Mouse (Mus musculus) embryonic facial prominence, embryonic 13.5 days (tissue): ENCODE data around the gene Ccdc181. TPM values are rescaled to one million over a fixed set of nuclear protein-coding genes. Genes with fewer than 3 reads are reported as not detected.

Experiments used
- ATAC-seq: fragments of 200-750 bp; cut with Nextera tagmentation; 2 replicates; pipeline ENCODE4 v1.8.0; 2017; ENCODE audit warnings: low read depth; ENCODE audit not compliant: insufficient number of reproducible peaks, insufficient read depth, low FRiP score, low TSS enrichment
- H3K27ac ChIP-seq: fragments of 300-500 bp; sonication (generic); 2 replicates; pipeline ENCODE4 v1.5.1; 2015; ENCODE audit warnings: moderate library complexity, mild to moderate bottlenecking, inconsistent platforms
- H3K27me3 ChIP-seq: fragments of 300-500 bp; sonication (generic); 2 replicates; pipeline ENCODE4 v1.6.1; 2015; ENCODE audit warnings: mild to moderate bottlenecking, inconsistent platforms
- H3K36me3 ChIP-seq: fragments of 300-500 bp; sonication (generic); 2 replicates; pipeline ENCODE4 v1.6.1; 2015; ENCODE audit warnings: mild to moderate bottlenecking, inconsistent platforms
- H3K4me1 ChIP-seq: fragments of 300-500 bp; sonication (generic); 2 replicates; pipeline ENCODE4 v1.6.1; 2015; ENCODE audit warnings: inconsistent platforms
- H3K4me2 ChIP-seq: fragments of 300-500 bp; sonication (generic); 2 replicates; pipeline ENCODE4 v1.6.1; 2015; ENCODE audit warnings: moderate library complexity, mild to moderate bottlenecking, inconsistent platforms
- H3K4me3 ChIP-seq: fragments of 300-500 bp; sonication (generic); 2 replicates; pipeline ENCODE4 v1.5.1; 2015; ENCODE audit warnings: mild to moderate bottlenecking, inconsistent platforms
- H3K9ac ChIP-seq: fragments of 300-500 bp; sonication (generic); 2 replicates; pipeline ENCODE4 v1.6.1; 2015; ENCODE audit warnings: mild to moderate bottlenecking, inconsistent platforms
- H3K9me3 ChIP-seq: fragments of 300-500 bp; sonication (generic); 2 replicates; pipeline ENCODE4 v1.6.1; 2016; ENCODE audit warnings: inconsistent platforms
- WGBS: fragments of 180-500 bp; shearing (Covaris S2); methylation state at CpG from one replicate; pipeline ENCODE4 v1.1.7; 2015; ENCODE audit warnings: mixed read lengths; 5-methylcytosine and 5-hydroxymethylcytosine counted together
- polyA plus RNA-seq: library from polyadenylated mRNA; unstranded; fragments of >200 nt; fragmentation: Nextera tagmentation; extraction: Ambion mirVana; gene quantifications from 2 replicates; pipeline ENCODE4 v1.2.1, GENCODE M21; 2015

Gene Ccdc181
- polyA plus RNA-seq, 1 experiment from 2014 or later: 6.8 TPM

DNA sequence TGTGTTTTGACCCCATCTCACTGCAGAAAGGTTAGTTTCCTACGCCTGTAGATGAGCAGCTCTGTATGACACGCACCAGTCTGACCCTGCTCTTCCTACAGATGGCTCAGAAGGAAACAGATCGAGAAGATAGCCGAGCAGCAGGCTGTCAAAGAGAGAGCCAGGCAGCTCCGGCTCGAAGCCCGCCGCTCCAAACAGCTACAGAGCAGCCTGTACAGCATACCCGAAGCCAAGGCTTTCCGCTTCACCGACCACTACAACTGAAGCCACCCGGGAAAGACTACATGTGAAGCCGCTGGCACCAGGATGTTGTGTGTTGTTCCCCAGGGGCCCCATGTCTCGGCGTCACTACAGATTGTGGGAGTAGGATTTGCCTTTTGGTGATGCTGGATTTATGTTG is 12.0 kb downstream of the Ccdc181 start:
- H3K27me3 ChIP-seq: no peaks in the 10 kb centered on the region
- H3K36me3 ChIP-seq: peaks cover 17% of the 10 kb centered on the region
- no peak overlapping the region for H3K4me2 ChIP-seq
- no peak overlapping the region for H3K27ac ChIP-seq
- no peak overlapping the region for H3K4me3 ChIP-seq
- H3K9ac ChIP-seq: no peak overlapping the region
- no peaks in the 10 kb centered on the region for H3K4me1 ChIP-seq
- no peak for ATAC-seq
- WGBS: 54% methylated on average over 15 of the region's 15 CpGs
- H3K9me3 ChIP-seq: no peaks in the 10 kb centered on the region

GRCm38 (mm10) chr1:164292040-164292439 is 16.7 kb downstream of the Ccdc181 start:
- ATAC-seq: no peak
- Histone ChIP-seq H3K4me2 (no peak overlapping the region), H3K4me1 (no peaks in the 10 kb centered on the region), H3K27ac (no peak overlapping the region), H3K27me3 (no peaks in the 10 kb centered on the region), H3K4me3 (no peak overlapping the region), H3K9me3 (no peaks in the 10 kb centered on the region), H3K9ac (no peak overlapping the region), H3K36me3 (peaks cover 49% of the 10 kb centered on the region)
- 90% methylated on average over 5 of the region's 5 CpGs for WGBS

DNA sequence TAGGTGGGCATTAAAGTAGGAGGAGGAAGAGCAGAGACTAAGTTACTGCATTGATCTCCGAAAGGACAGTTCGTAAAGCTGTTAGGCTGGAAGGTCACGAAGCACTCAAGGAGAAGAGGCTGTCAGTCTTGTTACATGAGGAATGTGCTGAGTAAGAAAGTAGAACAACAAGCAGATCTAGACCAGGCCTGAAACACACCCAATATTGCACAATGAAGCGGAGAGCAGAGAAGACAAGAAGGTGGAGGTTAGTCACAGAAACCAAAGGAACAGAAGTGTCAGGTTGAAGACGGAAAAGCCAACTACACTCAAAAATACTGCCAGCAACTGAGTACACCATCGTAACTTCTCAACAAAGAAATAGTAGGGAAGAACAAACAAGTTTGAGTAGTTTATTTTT is 18.7 kb downstream of the Ccdc181 start:
- no peaks in the 10 kb centered on the region for H3K9me3 ChIP-seq
- no peak overlapping the region for H3K27ac ChIP-seq
- no peak overlapping the region for H3K4me3 ChIP-seq
- H3K27me3 ChIP-seq: no peaks in the 10 kb centered on the region
- H3K4me1 ChIP-seq: no peaks in the 10 kb centered on the region
- WGBS: 92% methylated on average over 6 of the region's 6 CpGs
- ATAC-seq: no peak
- H3K4me2 ChIP-seq: no peak overlapping the region
- H3K36me3 ChIP-seq: peaks cover 67% of the 10 kb centered on the region
- no peak overlapping the region for H3K9ac ChIP-seq

- Histone ChIP-seq H3K27ac (no peak overlapping the region), H3K4me3 (no peak overlapping the region), H3K27me3 (no peaks in the 10 kb centered on the region), H3K9me3 (no peaks in the 10 kb centered on the region), H3K4me1 (no peaks in the 10 kb centered on the region), H3K4me2 (no peak overlapping the region), H3K36me3 (peaks cover 79% of the 10 kb centered on the region), H3K9ac (no peak overlapping the region)
- WGBS: 95% methylated on average over 4 of the region's 5 CpGs
- ATAC-seq: no peak
Observed at GRCm38 (mm10) chr1:164296473-164296872, 21.1 kb downstream of the Ccdc181 start.

DNA sequence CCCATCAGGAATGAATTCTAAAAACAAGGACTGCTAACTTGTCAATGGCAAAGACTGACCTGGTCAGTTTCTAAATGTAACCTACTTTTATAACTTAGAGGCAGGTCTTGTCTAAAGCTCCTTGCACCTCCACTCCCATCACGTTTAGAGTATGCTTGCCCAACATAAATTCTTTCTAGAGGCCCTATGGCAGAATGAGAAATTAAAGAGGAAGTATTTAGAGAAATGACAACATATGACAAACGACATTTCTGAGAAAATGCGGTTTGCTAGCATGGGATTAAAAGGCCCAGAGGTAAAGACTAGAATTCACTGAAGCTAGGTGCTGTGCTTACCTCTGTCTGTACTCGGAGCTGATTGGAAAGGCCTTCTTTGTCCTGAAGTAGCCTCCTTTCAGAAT is 26.6 kb downstream of the Ccdc181 start:
- Histone ChIP-seq H3K36me3 (peaks cover 58% of the 10 kb centered on the region), H3K9ac (no peak overlapping the region), H3K4me2 (no peak overlapping the region), H3K4me1 (peaks cover 14% of the 10 kb centered on the region), H3K27ac (no peak overlapping the region), H3K4me3 (no peak overlapping the region), H3K9me3 (no peaks in the 10 kb centered on the region), H3K27me3 (no peaks in the 10 kb centered on the region)
- WGBS: 91% methylated on average over 4 of the region's 4 CpGs
- no peak for ATAC-seq

- no peak for ATAC-seq
- Histone ChIP-seq H3K27me3 (no peaks in the 10 kb centered on the region), H3K27ac (no peak within 1 kb of the TSS), H3K4me3 (no peak within 1 kb of the TSS), H3K4me1 (peaks cover 22% of the 10 kb centered on the region), H3K4me2 (no peak within 1 kb of the TSS), H3K36me3 (peaks cover 42% of the 10 kb centered on the region), H3K9me3 (no peaks in the 10 kb centered on the region), H3K9ac (no peak within 1 kb of the TSS)
- WGBS: 79% methylated on average over 5 of the region's 5 CpGs
Observed at GRCm38 (mm10) chr1:164303821-164304220, 28.4 kb downstream of the Ccdc181 start, which contains the start of gene Nme7. TSS of gene Nme7 (plus strand) at chr1:164304121.

- H3K27ac ChIP-seq: peak within 1 kb of the TSS; percentile 62
- H3K4me3 ChIP-seq: peak within 1 kb of the TSS; percentile 85
- ATAC-seq: peak; percentile 95
- no peaks in the 10 kb centered on the region for H3K27me3 ChIP-seq
- H3K9ac ChIP-seq: peak within 1 kb of the TSS; percentile 83
- under 1% methylated on average over 35 of the region's 35 CpGs for WGBS
- peak within 1 kb of the TSS; percentile 75 for H3K4me2 ChIP-seq
- peaks cover 10% of the 10 kb centered on the region for H3K36me3 ChIP-seq
- peaks cover 22% of the 10 kb centered on the region for H3K4me1 ChIP-seq
- no peaks in the 10 kb centered on the region for H3K9me3 ChIP-seq
Observed at GRCm38 (mm10) chr1:164307124-164307751, 31.9 kb downstream of the Ccdc181 start, which contains the start of gene Blzf1. TSS of gene Blzf1 (minus strand) at chr1:164307489.

DNA sequence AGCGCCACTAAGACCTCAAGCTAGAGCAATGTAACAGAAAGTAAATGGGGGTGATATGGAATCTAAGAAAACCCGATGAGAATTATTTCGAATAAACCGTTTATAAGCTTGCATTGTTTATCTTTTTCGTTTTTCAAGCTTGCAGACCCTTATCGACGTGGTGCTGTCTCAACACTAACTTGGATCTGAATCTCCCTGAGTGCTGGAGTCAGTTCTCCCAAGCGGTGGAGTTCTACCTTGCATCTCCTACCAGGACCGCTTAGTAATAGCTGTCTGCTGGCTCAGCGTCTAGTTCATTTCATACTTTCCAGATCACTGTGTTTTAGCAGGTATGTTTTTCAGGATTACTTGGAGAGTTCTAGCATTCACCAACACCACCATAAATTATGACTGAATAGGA is 32.5 kb downstream of the Ccdc181 start:
- no peaks in the 10 kb centered on the region for H3K27me3 ChIP-seq
- WGBS: 12% methylated on average over 10 of the region's 10 CpGs
- peak overlapping the region; percentile 75 for H3K4me2 ChIP-seq
- peaks cover 22% of the 10 kb centered on the region for H3K4me1 ChIP-seq
- H3K36me3 ChIP-seq: peaks cover 8% of the 10 kb centered on the region
- ATAC-seq: no peak
- H3K9ac ChIP-seq: peak overlapping the region; percentile 67
- H3K4me3 ChIP-seq: peak overlapping the region; percentile 85
- no peaks in the 10 kb centered on the region for H3K9me3 ChIP-seq
- H3K27ac ChIP-seq: peak overlapping the region; percentile 34; the same call in 1 of the 2 replicates

GRCm38 (mm10) chr1:164314085-164314484 is 38.7 kb downstream of the Ccdc181 start:
- no peaks in the 10 kb centered on the region for H3K4me1 ChIP-seq
- 92% methylated on average over 5 of the region's 5 CpGs for WGBS
- no peak for ATAC-seq

GRCm38 (mm10) chr1:164315266-164315665 is 39.9 kb downstream of the Ccdc181 start:
- no peak overlapping the region for H3K27ac ChIP-seq
- H3K9me3 ChIP-seq: no peaks in the 10 kb centered on the region
- no peak for ATAC-seq
- H3K9ac ChIP-seq: no peak overlapping the region
- H3K27me3 ChIP-seq: no peaks in the 10 kb centered on the region
- peaks cover 22% of the 10 kb centered on the region for H3K36me3 ChIP-seq
- no peak overlapping the region for H3K4me2 ChIP-seq
- H3K4me3 ChIP-seq: no peak overlapping the region
- 68% methylated on average over 8 of the region's 8 CpGs for WGBS
- no peaks in the 10 kb centered on the region for H3K4me1 ChIP-seq

More at GRCm38 (mm10) chr1:164314085-164314484, 38.7 kb downstream of the Ccdc181 start:
- Histone ChIP-seq H3K9me3 (no peaks in the 10 kb centered on the region), H3K27me3 (no peaks in the 10 kb centered on the region), H3K4me3 (no peak overlapping the region), H3K27ac (no peak overlapping the region), H3K9ac (no peak overlapping the region), H3K4me2 (no peak overlapping the region), H3K36me3 (peaks cover 22% of the 10 kb centered on the region)

- Histone ChIP-seq H3K27ac (no peak overlapping the region), H3K4me3 (no peak overlapping the region), H3K4me2 (no peak overlapping the region), H3K9ac (no peak overlapping the region), H3K27me3 (no peaks in the 10 kb centered on the region), H3K36me3 (peaks cover 22% of the 10 kb centered on the region), H3K4me1 (no peaks in the 10 kb centered on the region), H3K9me3 (no peaks in the 10 kb centered on the region)
- no peak for ATAC-seq
- WGBS: 37% methylated on average over 3 of the region's 3 CpGs
Observed at GRCm38 (mm10) chr1:164316697-164317096, 41.3 kb downstream of the Ccdc181 start.

- Histone ChIP-seq H3K27ac (no peak overlapping the region), H3K4me1 (no peaks in the 10 kb centered on the region), H3K27me3 (no peaks in the 10 kb centered on the region)
Observed at GRCm38 (mm10) chr1:164317261-164317660, 41.9 kb downstream of the Ccdc181 start.

More at GRCm38 (mm10) chr1:164317261-164317660, 41.9 kb downstream of the Ccdc181 start:
- Histone ChIP-seq H3K4me2 (no peak overlapping the region), H3K36me3 (peaks cover 22% of the 10 kb centered on the region), H3K4me3 (no peak overlapping the region), H3K9ac (no peak overlapping the region), H3K9me3 (no peaks in the 10 kb centered on the region)
- 86% methylated on average over 9 of the region's 9 CpGs for WGBS
- ATAC-seq: no peak
